13 mouse cellular contexts compared by ENCODE assay signal in the genomic region with DNA sequence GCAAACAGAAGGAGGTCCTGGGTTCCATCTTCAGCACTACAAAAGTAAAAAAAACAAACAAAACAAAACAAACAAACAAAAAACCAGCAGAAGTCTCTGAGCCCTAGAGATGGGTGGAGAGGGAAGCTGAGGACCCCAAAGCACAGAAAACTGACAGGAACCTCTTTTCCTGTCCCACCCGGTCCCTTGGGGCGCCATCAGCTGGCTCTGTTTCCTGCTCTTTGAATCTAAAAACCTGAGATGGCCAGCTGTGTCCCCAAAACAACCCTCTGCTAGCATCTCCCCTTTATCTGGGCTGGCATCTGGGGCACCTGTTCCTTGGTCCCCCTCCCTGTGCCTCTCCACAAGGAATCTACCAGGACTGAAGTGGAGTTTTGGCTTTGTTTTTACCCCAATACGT. TPM values are rescaled to one million over a fixed set of nuclear protein-coding genes. Genes with fewer than 3 reads are reported as not detected.
A peak's percentile ranks its signal among the peaks of the same experiment; 100 is the strongest.
DNase-seq lines count a peak whose midpoint lies in the region; ATAC-seq and TF ChIP-seq lines count a peak whose summit lies in the region.
"Had no signal": no experiment of that assay in that cellular context is flagged by ENCODE, and none has a peak within 500 bp of the region (broad histone marks: within the 10 kb centered on the region; RNA-seq: fewer than 3 reads in every experiment).

No protein-coding gene starts in this region.

- no peaks in the 10 kb centered on the region for H3K36me3 ChIP-seq in heart, adult 2 months (ENCODE audit: control insufficient read depth, insufficient read depth, low read length)
- H3K36me3 ChIP-seq in heart, embryonic 11.5 days (ENCODE audit: control insufficient read depth, insufficient read depth, low read length): no peaks in the 10 kb centered on the region
- no peaks in the 10 kb centered on the region for H3K36me3 ChIP-seq in midbrain, embryonic 15.5 days (replicated peaks)
- H3K36me3 ChIP-seq: heart, embryonic 15.5 days; limb, embryonic 10.5 days had no signal

- no peak for TF ChIP-seq CTCF in heart, adult 2 months (IDR thresholded peaks at IDR 0.05)
- no peak for TF ChIP-seq CTCF in bone marrow, adult 2 months (IDR thresholded peaks at IDR 0.05; ENCODE audit: control insufficient read depth, insufficient read depth, low read length)

- DNase-seq in heart, adult 2 months: peak; percentile 72 to 74
- DNase-seq in heart, postnatal 36 days: peak; percentile 49 to 55
- DNase-seq in thymus, adult 18-20 months: peak; percentile 33 to 51
- no peak for DNase-seq in cerebellum, postnatal 4 days (ENCODE audit: low spot score in 2 of 2)
- no peak for DNase-seq in cerebellum, adult 9-10 months
- DNase-seq: layer of hippocampus, adult 9-11 months had no signal

- H3K79me2 ChIP-seq in heart, adult 2 months (replicated peaks; ENCODE audit: control insufficient read depth, insufficient read depth, low read length): no peaks in the 10 kb centered on the region

- 0 out of 2 replicates have a peak, but pooled peaks have one; percentile 31 for TF ChIP-seq POLR2A in heart, adult 2 months (IDR thresholded peaks at IDR 0.05; ENCODE audit: insufficient read depth, low read depth, low read length)
- no peak for TF ChIP-seq POLR2A in bone marrow, adult 2 months (IDR thresholded peaks at IDR 0.05; ENCODE audit: borderline replicate concordance, control insufficient read depth, low read depth, low read length)

- no peak for ATAC-seq in heart, embryonic 11.5 days (replicated peaks; ENCODE audit: insufficient number of reproducible peaks, low FRiP score, low TSS enrichment)
- no peak for ATAC-seq in midbrain, embryonic 15.5 days (replicated peaks)
- ATAC-seq: inflammation-experienced regulatory T-cells, adult 6 months; midbrain, embryonic 16.5 days had no signal

- no peak overlapping the region for H3K4me2 ChIP-seq in heart, embryonic 11.5 days
- no peak overlapping the region for H3K4me2 ChIP-seq in midbrain, embryonic 15.5 days
- H3K4me2 ChIP-seq: heart, embryonic 15.5 days had no signal

- H3K9ac ChIP-seq in heart, adult 2 months (ENCODE audit: low read depth, low read length): no peak overlapping the region; the same call in 1 of the 2 replicates
- H3K9ac ChIP-seq in heart, embryonic 11.5 days (ENCODE audit: low read depth, low read length): no peak overlapping the region
- H3K9ac ChIP-seq in midbrain, embryonic 15.5 days: no peak overlapping the region
- H3K9ac ChIP-seq: heart, embryonic 15.5 days had no signal

- no peaks in the 10 kb centered on the region for H3K9me3 ChIP-seq in heart, embryonic 11.5 days (replicated peaks; ENCODE audit: control insufficient read depth, low read length)
- H3K9me3 ChIP-seq in midbrain, embryonic 15.5 days: no peaks in the 10 kb centered on the region
- H3K9me3 ChIP-seq: heart, embryonic 15.5 days; limb, embryonic 10.5 days had no signal

- 45% methylated on average over 3 of the region's 3 CpGs for WGBS in heart, adult 2 months
- WGBS in heart, embryonic 11.5 days (ENCODE audit: insufficient replicate concordance): 66% methylated on average over 3 of the region's 3 CpGs
- WGBS in bone marrow, adult 2 months: 36% methylated on average over 3 of the region's 3 CpGs
- 81% methylated on average over 3 of the region's 3 CpGs for WGBS in midbrain, embryonic 15.5 days

- H3K4me1 ChIP-seq in heart, adult 2 months (ENCODE audit: control insufficient read depth, insufficient read depth, low read length): peaks cover 3% of the 10 kb centered on the region
- H3K4me1 ChIP-seq in heart, embryonic 11.5 days (ENCODE audit: control insufficient read depth, insufficient read depth, low read length): peaks cover 4% of the 10 kb centered on the region
- peaks cover 8% of the 10 kb centered on the region for H3K4me1 ChIP-seq in bone marrow, adult 2 months (ENCODE audit: control insufficient read depth, insufficient read depth, low read length)
- H3K4me1 ChIP-seq in midbrain, embryonic 15.5 days: no peaks in the 10 kb centered on the region
- H3K4me1 ChIP-seq: limb, embryonic 10.5 days had no signal

- peak overlapping the region; percentile 64 for H3K27ac ChIP-seq in heart, adult 2 months
- H3K27ac ChIP-seq in heart, embryonic 11.5 days (ENCODE audit: low read depth, low read length): no peak overlapping the region
- peak overlapping the region; percentile 83 for H3K27ac ChIP-seq in bone marrow, adult 2 months (ENCODE audit: control insufficient read depth, insufficient read depth, low read depth, low read length, poor library complexity)
- H3K27ac ChIP-seq in midbrain, embryonic 15.5 days: no peak overlapping the region
- H3K27ac ChIP-seq: heart, embryonic 15.5 days; limb, embryonic 10.5 days had no signal

- intact Hi-C loops in heart, adult 2 months (cut with DNase I): no loop called here
- intact Hi-C loops in heart, postnatal 36 days (cut with DNase I): no loop called here

- peak; percentile 63; the same call in 1 of the 2 replicates for TF ChIP-seq EP300 in heart, adult 2 months (IDR thresholded peaks at IDR 0.05; ENCODE audit: insufficient read depth, low read depth, low read length)

- no peak overlapping the region for H3K4me3 ChIP-seq in heart, adult 2 months
- no peak overlapping the region for H3K4me3 ChIP-seq in heart, embryonic 11.5 days (ENCODE audit: low read depth, low read length)
- no peak overlapping the region for H3K4me3 ChIP-seq in bone marrow, adult 2 months (replicated peaks; ENCODE audit: control insufficient read depth, low read depth, low read length)
- no peak overlapping the region for H3K4me3 ChIP-seq in midbrain, embryonic 15.5 days
- H3K4me3 ChIP-seq: heart, embryonic 15.5 days; limb, embryonic 10.5 days had no signal

- H3K27me3 ChIP-seq in heart, adult 2 months (ENCODE audit: control insufficient read depth, insufficient read depth, low read length): no peaks in the 10 kb centered on the region
- no peaks in the 10 kb centered on the region for H3K27me3 ChIP-seq in heart, embryonic 11.5 days (ENCODE audit: control insufficient read depth, insufficient read depth, low read length)
- no peaks in the 10 kb centered on the region for H3K27me3 ChIP-seq in midbrain, embryonic 15.5 days (replicated peaks)
- H3K27me3 ChIP-seq: heart, embryonic 15.5 days had no signal

RNA-seq across cellular contexts. Expression of a gene that starts 11.0 kb away (rescaled TPM):
- total RNA-seq in heart, adult 2 months (2021): 100 to 1,000 TPM; 405 to 430 TPM
- polyA plus RNA-seq in heart, adult 2 months (2012; rRNA removed): 258 and 363 TPM in 2 replicates
- polyA plus RNA-seq in heart, embryonic 11.5 days (2014; fragmentation: Nextera tagmentation; extraction: Ambion mirVana): 1,894 and 1,931 TPM in 2 replicates
- 682 and 801 TPM in 2 replicates for polyA plus RNA-seq in bone marrow, adult 2 months (2011; ENCODE audit: insufficient read depth, insufficient read length, low replicate concordance, missing spikeins)
- 100 to 1,000 TPM; 457 to 506 TPM for total RNA-seq in heart, postnatal 36 days (2021)
- 3,070 and 3,123 TPM in 2 replicates for polyA plus RNA-seq in midbrain, embryonic 15.5 days (2015; fragmentation: Nextera tagmentation; extraction: Ambion mirVana)

RNA-seq across cellular contexts. Expression of a gene that starts 26.2 kb away (rescaled TPM):
- total RNA-seq in heart, adult 2 months (2021): 10 to 100 TPM; 11.7 to 12.1 TPM
- 5.0 and 9.8 TPM in 2 replicates for polyA plus RNA-seq in heart, adult 2 months (2012; rRNA removed)
- polyA plus RNA-seq in heart, embryonic 11.5 days (2014; fragmentation: Nextera tagmentation; extraction: Ambion mirVana): 24.1 and 32.7 TPM in 2 replicates
- polyA plus RNA-seq in bone marrow, adult 2 months (2011; ENCODE audit: insufficient read depth, insufficient read length, low replicate concordance, missing spikeins): 13.9 and 24.7 TPM in 2 replicates
- 10 to 100 TPM; 10.3 to 14.2 TPM for total RNA-seq in heart, postnatal 36 days (2021)
- 29.0 and 30.9 TPM in 2 replicates for polyA plus RNA-seq in midbrain, embryonic 15.5 days (2015; fragmentation: Nextera tagmentation; extraction: Ambion mirVana)

Comparison
In these comparisons a context has a peak if more than half of its experiments do, and no peak if none do; other contexts are left out.
1. H3K27ac ChIP-seq: peak in heart, adult 2 months (single experiment) and bone marrow, adult 2 months (single experiment); none in heart, embryonic 11.5 days (single experiment) and midbrain, embryonic 15.5 days (single experiment).
2. DNase-seq: peak in heart, adult 2 months (2 of 2), heart, postnatal 36 days (2 of 2) and thymus, adult 18-20 months (2 of 2); none in cerebellum, postnatal 4 days (0 of 2) and cerebellum, adult 9-10 months (single experiment).